Mouse (Mus musculus): Measurements from ENCODE around the gene Ube2d3.

- peak; percentile 43; the same call in 1 of the 2 replicates for TF ChIP-seq POLR2A (IDR thresholded peaks at IDR 0.05; ENCODE audit: extremely low read depth, insufficient read depth, low read length)
- no peak for TF ChIP-seq CTCF (IDR thresholded peaks at IDR 0.05; ENCODE audit: low read depth, low read length)
Measured at GRCm38 (mm10) chr3:135437758-135438495, at the start of gene Ube2d3.
